Mouse (Mus musculus): ENCODE data around the gene Fam57b.

The Fam57b gene

GRCm38 (mm10) chr7:126797411-126798126 is at the start of gene Fam57b:
TSS of gene Fam57b (plus strand) at chr7:126797668.
- DNase-seq (ENCODE audit: extremely low read depth, insufficient read length, low spot score), result peak; percentile 58

DNA sequence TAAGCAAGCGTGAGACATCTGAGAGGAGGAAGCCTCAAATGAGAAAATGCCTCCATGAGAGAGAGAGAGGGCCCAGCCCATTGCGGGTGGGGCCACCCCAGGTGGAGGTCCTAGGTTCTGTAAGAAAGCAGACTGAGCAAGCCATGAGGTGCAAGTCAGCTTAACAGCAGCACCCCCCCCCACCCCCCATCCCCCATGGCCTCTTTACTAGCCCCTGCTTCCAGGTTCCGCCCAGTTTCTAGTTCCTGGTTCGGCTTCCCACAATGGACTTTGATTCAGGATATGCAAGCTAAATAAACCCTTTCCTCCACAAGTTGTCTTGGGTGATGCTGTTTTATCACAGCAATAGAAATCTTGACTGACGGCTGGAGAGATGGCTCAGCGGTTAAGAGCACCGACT is 48.6 kb upstream of the Fam57b start:
- DNase-seq (ENCODE audit: extremely low read depth, insufficient read length, low spot score), result no peak

GRCm38 (mm10) chr7:126749582-126750343 is 47.7 kb upstream of the Fam57b start:
- DNase-seq (ENCODE audit: extremely low read depth, insufficient read length, low spot score), result no peak

DNA sequence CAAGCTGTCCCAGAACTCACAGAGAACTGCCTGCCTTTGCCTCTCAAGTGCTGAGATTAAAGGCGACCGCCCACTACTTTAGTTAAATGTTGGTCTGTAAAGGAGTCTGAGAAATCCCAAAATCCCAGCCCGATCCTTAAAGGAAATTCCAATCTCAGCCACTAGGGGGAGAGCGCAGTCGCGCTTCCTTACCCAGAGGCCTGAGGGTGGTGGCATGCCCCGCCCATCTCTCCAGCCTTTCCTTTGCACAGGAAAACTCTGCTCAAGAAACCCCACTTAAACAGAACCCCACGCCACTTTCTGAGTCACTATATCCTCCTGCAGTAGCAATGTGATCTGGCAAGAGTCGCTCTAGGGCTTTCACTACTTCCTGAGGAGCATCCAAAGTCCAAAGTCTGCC is 42.6 kb upstream of the Fam57b start:
- DNase-seq (ENCODE audit: extremely low read depth, insufficient read length, low spot score), result peak; percentile 55

DNA sequence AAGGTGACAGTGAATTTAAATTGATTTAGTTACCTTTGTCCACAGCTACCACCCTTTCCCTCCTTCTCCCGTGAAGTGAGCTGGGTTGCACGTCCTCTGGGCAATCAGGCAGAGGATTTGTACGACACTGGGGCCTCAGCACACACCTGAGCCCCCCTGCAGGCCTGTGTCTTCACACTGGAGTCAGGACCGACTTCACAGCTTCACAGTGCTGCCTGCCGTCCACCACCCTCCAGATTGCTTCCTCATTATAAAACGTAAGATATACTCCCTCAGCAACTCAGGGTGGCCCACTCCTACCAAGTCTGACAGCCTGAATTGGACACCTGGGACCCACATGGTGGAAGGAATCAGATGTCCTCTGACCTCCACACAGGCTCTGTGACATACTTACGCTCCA is 38.9 kb upstream of the Fam57b start:
- no peak for DNase-seq (ENCODE audit: extremely low read depth, insufficient read length, low spot score)

- DNase-seq (ENCODE audit: extremely low read depth, insufficient read length, low spot score), result peak; percentile 78
Observed at GRCm38 (mm10) chr7:126759050-126759671, 38.3 kb upstream of the Fam57b start, which contains the start of gene Mapk3. TSS of gene Mapk3 (plus strand) at chr7:126759601.

DNA sequence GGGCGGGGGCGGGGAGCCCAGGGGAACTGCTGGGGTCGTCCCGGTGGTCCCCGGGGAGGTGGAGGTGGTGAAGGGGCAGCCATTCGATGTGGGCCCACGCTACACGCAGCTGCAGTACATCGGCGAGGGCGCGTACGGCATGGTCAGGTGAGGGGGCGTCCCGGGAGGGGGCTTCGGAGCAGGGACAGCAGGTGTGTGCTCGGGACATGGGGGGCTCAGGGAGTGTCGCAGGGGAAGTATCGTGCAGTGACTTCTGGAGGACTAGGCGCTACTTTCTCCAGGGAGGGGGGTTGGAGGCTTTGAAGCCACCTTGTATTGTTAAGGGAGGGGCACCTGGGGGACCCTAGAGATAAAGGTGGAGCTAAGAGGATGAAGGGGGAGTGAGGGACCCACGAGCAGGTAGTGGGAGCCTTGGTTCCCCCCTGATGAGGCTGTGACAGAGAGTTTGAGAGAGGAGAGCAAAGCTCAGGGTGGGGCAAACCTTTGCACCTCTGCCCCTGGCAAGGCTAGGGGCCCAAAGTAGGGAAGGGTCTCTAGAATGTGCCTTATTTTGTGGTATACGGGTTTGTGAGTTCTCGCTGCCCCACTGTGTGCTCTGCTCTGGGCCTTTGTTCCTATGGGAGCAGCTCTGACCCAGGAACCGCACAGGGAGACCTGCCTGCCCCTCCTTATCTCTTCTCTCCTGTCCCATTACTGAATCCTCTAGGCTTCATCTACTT is 37.6 kb upstream of the Fam57b start:
- no peak for DNase-seq (ENCODE audit: extremely low read depth, insufficient read length, low spot score)

- DNase-seq (ENCODE audit: extremely low read depth, insufficient read length, low spot score), result peak; percentile 52
Observed at GRCm38 (mm10) chr7:126760391-126760802, 37.1 kb upstream of the Fam57b start.

DNA sequence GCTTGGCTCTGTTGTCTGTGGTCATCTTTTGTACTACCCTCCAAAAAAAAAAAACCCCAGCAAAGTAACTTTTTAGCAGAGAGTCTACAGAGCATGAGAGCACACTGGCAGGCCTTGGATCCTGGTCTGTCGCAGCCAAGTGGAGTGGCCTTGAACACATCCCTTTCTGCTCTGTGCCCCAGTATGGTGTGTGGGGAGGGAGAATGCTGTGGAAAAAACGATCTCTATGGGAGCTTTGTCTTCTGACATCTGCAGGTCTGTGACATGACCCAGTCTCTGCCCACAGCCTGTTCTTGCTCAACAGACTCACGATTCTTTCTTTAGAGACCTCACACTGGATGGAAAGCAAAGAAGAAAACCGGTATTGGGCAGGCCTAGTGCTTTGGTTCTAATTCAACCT is 36.5 kb upstream of the Fam57b start:
- DNase-seq (ENCODE audit: extremely low read depth, insufficient read length, low spot score), result no peak

DNA sequence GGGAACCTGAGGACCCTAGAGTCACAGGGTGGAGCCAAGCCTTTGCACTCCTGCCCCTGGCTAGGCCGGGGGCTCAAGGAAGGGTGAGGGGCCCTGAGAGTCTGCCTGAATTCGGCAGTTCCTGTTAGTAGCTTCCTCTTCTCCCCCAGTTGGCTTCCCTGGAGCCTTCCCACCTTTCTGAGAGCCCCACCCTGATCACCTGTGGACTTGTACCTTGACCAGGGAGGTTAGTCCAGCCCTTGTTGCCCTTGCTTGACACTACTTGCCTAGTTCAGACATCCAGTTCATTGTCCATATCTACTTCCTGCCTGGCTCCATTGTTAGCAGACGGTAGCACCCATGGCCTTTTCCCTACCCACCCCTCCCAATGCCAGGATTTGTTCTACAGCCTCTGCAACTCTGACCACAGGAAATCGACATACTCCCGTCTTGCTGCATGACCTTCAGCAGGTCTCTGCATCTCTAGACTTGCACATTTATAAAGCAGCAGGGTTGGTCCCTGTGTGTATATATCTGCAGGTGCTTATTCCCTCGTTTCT is 35.9 kb upstream of the Fam57b start:
- no peak for DNase-seq (ENCODE audit: extremely low read depth, insufficient read length, low spot score)

GRCm38 (mm10) chr7:126762471-126763008 is 34.9 kb upstream of the Fam57b start:
- DNase-seq (ENCODE audit: extremely low read depth, insufficient read length, low spot score), result no peak

DNA sequence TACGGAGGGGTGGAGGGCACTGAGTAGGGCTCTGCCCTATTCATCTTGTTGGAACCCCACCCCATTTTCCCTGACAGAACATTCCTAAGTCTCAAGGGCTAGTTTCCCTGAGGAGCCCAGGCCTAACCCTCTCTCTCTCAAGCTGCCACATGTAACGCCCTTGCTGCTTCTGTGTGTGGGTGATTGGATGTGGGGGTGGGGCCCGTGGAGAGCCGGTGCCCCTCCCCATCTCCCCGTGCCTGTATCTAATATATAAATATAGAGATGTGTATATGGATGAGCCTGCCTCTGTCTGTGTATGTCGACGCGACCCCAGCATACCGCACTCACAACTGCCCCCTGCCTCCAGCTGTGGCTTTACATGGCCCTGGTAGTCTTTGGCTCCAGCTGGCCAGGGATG is 31.9 kb upstream of the Fam57b start:
- DNase-seq (ENCODE audit: extremely low read depth, insufficient read length, low spot score), result no peak

DNA sequence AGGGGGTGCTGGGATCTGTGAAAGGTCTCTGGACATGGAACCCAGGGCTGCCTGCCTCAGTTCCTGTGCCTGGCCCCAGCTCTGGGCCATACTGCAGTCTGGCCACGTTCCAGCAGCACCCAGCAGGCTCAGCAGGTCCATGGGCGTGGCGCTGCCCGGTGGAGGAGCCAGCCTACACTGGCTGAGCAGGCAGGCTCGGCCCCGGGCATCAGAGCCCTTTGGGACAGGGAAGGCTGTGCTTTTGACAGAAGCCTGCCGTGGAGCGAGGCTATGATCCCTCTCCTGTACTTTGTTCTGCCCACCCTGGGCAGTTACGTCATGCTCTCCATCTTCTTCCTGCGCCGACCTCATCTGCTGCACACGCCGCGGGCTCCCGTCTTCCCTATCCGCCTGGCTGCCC is 31.3 kb upstream of the Fam57b start, which contains the start of gene Gdpd3:
Gdpd3 (plus strand) TSS at position 134 of the 400 bp plus-strand sequence.
- peak; percentile 54 for DNase-seq (ENCODE audit: extremely low read depth, insufficient read length, low spot score)

- no peak for DNase-seq (ENCODE audit: extremely low read depth, insufficient read length, low spot score)
Observed at GRCm38 (mm10) chr7:126767001-126767400, 30.5 kb upstream of the Fam57b start.

DNA sequence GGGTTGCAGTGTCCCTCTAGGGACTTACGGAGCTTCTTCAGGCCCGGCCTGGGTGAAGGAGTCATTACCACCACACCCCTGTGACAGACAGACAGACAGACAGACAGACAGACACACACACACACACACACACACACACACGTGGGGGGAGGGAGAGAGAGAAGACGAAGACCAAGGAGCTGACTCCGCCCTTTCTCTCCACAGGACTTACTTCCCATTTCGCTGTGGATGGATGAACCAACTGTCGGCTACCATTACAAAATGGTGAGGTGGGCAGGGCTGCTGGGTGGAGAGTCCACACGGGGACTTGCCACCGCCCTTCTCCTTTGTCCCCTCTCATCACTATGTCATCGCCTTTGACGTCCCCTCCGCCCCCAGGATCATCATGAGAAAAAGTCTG is 26.7 kb upstream of the Fam57b start:
- DNase-seq (ENCODE audit: extremely low read depth, insufficient read length, low spot score), result no peak

GRCm38 (mm10) chr7:126773351-126773750 is 24.1 kb upstream of the Fam57b start:
- no peak for DNase-seq (ENCODE audit: extremely low read depth, insufficient read length, low spot score)

- no peak for DNase-seq (ENCODE audit: extremely low read depth, insufficient read length, low spot score)
Observed at GRCm38 (mm10) chr7:126774463-126774862, 23.0 kb upstream of the Fam57b start.

GRCm38 (mm10) chr7:126775185-126775977 is 22.1 kb upstream of the Fam57b start:
- no peak for DNase-seq (ENCODE audit: extremely low read depth, insufficient read length, low spot score)

DNA sequence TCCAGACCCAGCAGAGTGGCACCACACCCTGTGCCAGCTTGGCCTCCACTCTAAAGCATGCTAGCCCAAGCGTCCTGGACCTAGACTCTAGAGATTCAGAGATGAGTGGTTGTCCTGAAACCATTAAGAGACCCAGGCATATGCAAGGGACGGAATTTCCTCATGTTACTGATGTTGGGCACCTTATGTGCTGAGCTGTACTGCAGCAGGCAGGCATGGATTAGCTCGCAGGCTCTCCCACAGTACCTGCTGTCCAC is 21.6 kb upstream of the Fam57b start:
- no peak for DNase-seq (ENCODE audit: extremely low read depth, insufficient read length, low spot score)

DNA sequence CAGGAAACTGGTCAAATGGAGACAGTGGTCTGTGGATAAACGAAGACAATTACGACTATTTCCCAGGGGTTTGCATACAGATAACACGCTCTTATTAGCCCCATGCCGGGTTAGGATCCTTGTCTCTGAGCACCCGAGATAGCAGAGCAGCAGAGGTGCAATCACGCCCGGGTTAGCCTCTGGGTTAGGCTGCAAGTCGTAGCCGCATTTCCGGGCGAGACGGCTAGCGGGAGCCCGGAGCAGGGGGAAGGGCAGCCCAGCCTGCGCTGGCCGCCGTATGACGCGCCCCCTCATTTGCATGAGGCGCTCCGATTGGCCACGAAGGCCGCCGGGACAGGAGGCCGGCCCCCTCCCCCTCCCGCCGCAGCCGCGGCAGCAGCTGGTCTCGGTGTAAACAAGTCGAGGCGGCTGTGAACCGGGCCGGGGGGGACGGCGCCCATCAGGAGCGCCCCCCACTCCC is 20.8 kb upstream of the Fam57b start, which contains the start of gene Ypel3:
Ypel3 (plus strand) TSS at position 358 of the 460 bp plus-strand sequence.
- DNase-seq (ENCODE audit: extremely low read depth, insufficient read length, low spot score), result peak; percentile 95

Measured in 3134 (cell line).